Mouse (Mus musculus) forelimb bud, embryonic 11.5 days (tissue): ENCODE data around the gene 9530068E07Rik.

Experiments used
- DNase-seq: peaks from one replicate; pipeline ENCODE4 v3.0.0-alpha.2; 2012; ENCODE audit warnings: low read depth, low spot score

9530068E07Rik gene

DNA sequence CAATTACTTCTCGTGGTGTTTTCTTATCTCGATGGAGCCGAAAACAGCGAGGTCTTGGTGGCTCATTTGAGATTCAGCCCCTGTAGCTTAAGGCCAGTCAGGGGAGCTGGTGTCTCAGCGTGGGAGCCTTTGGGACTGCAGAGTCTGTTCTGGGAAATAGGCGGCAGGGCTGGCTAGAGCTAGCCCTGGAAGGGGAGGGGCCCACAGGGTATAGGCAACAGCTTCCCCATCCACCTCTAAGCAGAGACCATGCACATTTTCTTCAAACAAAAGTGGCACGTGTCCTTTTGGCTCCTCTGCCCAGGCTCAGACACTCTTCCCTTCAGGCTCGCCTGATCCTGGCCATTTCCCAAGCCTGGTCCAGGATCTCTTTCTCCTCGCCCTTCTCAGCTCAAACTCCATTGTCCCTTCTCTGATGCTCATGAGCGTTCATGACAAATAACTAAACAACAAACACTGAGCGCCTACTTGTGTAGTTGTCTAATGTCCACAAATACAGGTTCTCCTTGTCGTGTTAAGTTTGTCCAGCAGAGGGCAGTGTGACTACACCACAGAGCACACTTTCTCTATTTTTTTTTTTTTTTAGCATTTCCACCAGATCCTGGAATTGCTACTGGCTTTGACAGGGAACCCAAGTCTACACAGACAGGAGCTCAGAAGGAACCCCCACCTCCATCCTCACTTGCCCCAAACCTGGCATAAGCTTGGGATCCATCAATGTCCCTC, 25.0 kb downstream of the 9530068E07Rik start:
- DNase-seq: peak; percentile 82

DNA sequence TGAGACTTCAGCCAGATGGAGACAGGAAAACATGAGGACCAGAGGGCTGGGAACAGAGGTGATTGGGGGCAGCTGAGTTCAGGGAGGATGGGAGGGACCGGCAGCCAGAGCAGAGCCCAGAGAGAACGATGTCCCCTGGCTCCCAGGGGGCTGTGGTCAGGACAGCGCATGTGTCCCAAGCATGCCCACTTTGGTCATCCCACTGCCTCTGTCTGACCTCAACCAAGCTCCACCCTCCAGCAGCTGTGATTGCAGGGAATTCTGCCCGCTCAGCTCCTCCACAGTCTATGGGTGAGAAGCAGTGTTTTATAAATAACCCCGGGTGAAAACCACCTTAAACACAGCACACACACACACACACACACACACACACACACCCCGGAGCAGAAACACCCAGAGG, 33.2 kb downstream of the 9530068E07Rik start:
- DNase-seq: no peak

DNA sequence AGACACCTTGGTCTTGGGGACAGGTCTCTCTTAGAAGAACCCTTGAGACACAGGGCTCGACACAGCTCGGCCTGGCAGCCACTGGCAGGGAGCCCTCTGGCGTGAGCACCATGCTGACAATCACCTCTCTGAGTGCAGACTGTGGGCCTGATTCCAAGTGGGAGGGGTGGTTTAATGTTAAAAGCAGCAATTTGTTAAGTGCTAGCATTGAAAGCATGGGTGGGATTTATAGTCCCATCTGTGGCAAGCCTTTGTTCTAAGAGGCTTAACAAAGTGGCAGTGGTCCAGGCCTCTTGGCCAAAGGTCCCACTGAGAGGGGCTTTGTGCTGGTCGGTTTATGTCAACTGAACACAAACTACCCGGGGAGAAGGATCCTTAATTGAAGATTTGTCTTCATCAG, 35.4 kb downstream of the 9530068E07Rik start:
- DNase-seq: no peak

DNA sequence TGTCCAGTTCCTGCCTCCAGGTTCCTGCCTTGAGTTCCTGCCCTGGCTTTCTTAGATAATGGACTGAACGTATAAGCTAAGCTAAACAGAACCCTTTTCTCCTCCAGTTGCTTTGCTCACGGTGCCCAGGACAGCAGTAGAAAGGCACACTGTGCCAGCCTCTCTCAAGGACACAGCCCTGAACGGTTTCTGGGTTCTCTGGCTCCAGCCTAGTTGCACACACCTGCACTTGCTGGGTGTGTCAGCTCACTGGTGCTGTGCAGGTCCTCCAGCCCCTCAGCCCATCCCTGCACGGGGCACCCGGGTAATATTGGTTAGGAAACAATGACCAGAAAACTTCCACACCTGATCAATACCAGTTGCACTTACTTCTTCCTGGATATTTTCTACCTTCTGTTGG, 35.9 kb downstream of the 9530068E07Rik start:
- no peak for DNase-seq

DNA sequence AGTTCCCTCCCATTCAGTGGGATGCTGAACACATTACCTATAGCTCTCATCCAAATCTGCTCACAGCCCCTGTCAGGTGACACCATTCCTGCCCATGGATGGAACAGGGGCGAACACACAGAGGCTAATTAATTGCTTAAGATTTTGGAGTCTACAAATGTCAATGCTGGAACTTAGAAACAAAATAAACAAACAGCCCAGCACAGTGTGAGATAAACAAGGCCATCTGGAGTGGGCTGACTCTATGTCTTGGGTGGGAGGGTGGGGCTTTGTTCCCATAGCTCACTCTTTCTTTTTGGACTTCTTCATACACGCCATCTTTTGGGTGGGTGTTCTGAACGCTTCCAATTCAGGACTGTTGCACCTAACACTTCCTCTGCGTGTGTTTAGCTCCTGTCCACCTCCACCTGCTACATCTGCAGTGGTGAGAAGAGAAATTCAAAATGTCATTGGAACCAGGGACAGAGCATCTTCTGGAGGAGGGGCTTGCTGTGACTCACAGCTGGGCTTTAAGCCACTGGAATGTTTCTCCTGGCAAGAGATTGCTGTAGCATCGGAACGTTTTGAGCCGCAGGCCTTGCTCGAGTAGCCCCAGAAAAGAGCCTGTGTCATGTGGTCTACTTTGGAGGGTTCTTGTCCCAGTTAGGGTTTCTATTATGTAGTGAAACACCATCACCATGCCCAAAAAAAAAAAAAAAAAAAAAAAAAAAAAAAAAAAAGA, 37.0 kb downstream of the 9530068E07Rik start:
- DNase-seq: no peak

DNA sequence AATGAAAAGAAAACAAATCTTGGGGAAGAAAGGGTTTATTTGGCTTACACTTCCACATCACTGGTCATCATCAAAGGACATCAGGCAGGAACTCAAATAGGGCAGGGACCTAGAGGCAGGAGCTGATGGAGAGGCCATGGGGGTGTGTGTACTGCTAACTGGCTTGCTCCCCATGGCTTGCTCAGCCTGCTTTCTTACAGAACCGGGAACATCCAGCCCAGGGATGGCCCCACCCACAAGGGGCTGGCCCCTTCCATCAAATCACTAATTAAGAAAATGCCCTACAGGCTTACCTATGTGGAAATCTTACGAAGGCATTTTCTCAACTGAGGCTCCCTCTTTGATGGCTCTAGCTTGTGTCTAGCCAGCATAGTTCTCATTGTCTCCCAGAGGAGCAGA, 37.6 kb downstream of the 9530068E07Rik start:
- DNase-seq: no peak

DNA sequence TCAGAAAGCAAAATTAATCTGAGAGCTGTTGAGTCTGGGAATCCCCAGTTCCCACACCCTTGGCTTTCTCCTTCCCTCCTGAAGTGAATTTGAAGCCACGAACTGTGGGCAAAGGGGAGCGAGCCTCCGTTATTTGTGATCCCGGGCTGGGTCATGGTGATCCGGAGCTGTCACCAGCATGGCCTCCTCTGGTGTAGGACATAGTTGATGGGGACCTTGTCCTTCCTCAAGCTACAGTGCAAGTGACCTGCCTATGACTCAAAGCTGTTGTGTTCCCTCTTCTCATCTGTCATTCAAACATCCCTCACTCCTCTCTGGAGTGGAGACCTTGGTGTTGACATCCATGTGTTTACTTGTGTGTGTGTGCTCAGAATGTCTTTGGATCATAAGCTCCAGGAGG, 39.2 kb downstream of the 9530068E07Rik start:
- no peak for DNase-seq

DNA sequence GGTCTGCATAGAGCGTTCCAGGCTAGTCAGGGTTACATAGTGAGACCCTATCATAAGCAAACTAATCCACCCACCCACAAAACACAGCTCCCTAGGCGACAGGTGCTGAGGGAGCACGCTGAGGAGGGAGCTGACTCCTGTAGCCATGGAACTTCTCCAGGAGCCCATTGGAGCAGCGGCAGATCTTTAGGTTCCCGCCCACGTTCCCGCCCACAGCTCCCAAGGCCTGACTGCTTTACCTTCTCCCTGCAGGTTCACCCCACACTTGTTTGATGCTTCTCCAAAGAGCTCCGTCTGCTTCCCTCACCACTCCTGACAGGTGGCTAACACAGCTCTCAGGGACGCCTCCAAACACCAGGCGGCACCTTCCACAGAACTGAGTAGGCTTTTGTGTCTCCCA, 40.9 kb downstream of the 9530068E07Rik start:
- DNase-seq: peak; percentile 16

DNA sequence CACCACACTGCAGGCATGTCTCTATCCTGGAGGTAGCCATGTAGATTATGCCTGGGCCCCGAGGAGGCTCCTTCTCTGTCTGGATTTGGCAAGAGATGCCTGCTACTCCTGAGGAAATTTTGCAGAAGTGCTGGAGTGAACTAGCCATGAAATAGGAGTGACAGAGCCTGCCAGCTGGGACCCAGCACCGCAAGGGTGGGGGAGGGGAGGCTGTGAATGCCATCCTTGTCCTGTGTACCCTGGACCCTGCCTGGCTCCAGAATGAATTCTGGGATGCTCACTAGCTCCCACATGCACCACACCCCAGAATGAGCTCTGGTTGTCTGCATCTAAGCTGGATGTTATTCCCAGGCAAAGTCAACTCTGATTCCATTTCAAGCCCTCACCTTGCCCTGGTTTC, 44.9 kb downstream of the 9530068E07Rik start:
- DNase-seq: no peak

DNA sequence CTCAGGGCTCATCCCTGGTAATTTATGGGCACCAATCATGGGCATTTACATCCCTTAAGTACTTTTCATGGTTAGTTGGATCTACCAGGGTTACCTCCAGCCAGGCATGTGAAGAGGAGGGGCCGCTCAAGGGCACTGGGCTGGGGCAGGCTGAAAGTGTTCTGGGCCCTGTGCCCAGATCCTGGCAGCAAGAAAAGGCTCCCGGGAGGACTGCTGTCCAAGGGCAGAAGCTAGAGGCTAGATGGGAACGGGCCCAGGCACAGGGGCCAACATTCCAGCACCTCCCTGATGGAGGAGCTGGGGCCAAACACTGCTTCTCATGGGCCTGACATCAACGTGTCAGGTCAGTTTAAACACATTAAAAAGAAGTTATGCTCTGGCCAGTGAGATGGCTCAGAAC, 51.0 kb downstream of the 9530068E07Rik start:
- no peak for DNase-seq

DNA sequence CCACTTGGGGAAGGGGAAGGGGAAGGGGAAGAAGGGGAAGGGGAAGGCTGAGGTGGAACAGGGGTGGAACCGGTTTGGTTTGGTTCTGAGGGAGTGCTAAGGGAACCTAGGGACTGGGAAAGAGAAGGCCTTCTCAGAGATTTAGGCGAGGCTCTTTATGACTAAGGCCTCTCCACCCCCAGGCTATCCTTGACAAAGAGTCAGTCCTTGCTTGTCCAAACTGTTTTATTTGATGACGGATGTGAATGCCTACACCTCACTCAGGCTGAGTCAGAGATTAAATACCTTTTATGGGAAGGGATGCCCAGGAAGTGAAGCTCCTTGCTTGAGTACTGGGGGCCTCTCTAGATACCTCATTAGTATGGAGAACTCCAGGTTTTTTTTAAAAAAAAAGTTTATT, 52.8 kb downstream of the 9530068E07Rik start:
- DNase-seq: no peak

DNA sequence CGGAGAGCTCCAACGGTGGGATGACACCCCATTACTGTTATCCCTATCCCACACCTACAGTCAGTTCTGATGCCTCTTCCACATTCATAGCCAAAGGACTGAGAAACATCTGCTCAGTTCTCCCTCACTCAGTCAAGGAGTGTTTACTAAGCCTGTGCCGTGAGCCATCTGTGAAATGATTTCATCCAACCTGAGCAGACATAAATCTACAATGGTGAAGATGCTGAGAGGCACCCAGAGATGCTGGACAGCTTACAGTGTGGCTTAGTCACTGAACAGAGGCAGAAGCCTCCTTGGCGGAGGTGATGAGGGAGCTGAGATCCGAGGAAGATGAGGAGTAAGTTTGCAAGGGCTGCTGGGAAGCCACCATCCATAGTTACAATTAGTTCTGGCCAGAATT, 62.1 kb downstream of the 9530068E07Rik start:
- DNase-seq: no peak
